Mouse (Mus musculus) CH12.LX (cell line): ENCODE measurements around the gene Stau1.

ENCODE experiments used
- CTCF ChIP-seq, 2 experiments: IDR thresholded peaks in 1 of 2; conservative IDR thresholded peaks in 1 of 2; 2 replicates each; pipeline ENCODE4 v1.5.1; 2011 to 2012; ENCODE audit warnings: low read depth in 2 of 2, low read length in 2 of 2, improper control_type of control experiment in 1 of 2, inconsistent platforms in 1 of 2, mild to moderate bottlenecking in 1 of 2, moderate library complexity in 1 of 2
- GABPA ChIP-seq: IDR thresholded peaks from 2 replicates; pipeline ENCODE4 v1.6.1; 2012; ENCODE audit warnings: low read depth, low read length, improper control_type of control experiment, inconsistent platforms; ENCODE audit not compliant: insufficient replicate concordance
- JUND ChIP-seq: conservative IDR thresholded peaks from 2 replicates; pipeline ENCODE4 v1.6.1; 2011; ENCODE audit warnings: low read depth, low read length, improper control_type of control experiment
- POLR2AphosphoS2 ChIP-seq: IDR thresholded peaks from 2 replicates; pipeline ENCODE4 v1.6.1; 2011; ENCODE audit warnings: low read depth, low read length, improper control_type of control experiment
- SMC3 ChIP-seq: IDR thresholded peaks from 2 replicates; pipeline ENCODE4 v1.6.1; 2011; ENCODE audit warnings: low read depth, low read length, improper control_type of control experiment

DNA sequence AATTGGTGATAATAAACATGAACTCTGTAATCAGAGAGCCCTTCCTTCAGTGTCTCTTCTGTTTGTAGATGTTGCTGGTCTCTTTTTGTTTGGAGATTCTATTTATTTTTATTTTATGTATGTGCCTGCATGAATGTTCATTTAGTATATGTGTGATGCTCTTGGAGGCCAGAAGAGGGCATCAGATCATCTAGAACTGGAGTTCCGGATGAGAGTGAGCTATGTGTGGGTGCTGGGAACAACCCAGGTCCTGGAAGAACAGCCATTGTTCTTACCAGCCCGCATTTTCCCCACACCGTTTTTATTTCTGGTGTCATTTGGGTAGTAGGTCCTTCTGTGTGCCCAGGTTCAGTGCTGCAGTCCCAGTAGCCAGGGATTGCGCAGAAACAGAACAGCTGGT lies 34.4 kb upstream of the Stau1 start:
- TF ChIP-seq JUND (no peak), SMC3 (no peak), CTCF (conservative IDR thresholded peaks at IDR 0.05 in 1 of 2, IDR thresholded peaks at IDR 0.05 in 1 of 2; ENCODE audit: low read depth in 2 of 2, low read length in 2 of 2) (peak in 1 of 2 experiments; percentile 20; a peak in 2 of 4 replicates), GABPA (no peak), POLR2AphosphoS2 (no peak)
